Mouse (Mus musculus) spleen, adult 2 months (tissue): ENCODE data around the gene Spata32.

Source experiments
- CTCF ChIP-seq: fragments of 200-500 bp; IDR thresholded peaks from 2 replicates; pipeline ENCODE4 v1.5.1; 2011; ENCODE audit warnings: mild to moderate bottlenecking, inconsistent platforms; ENCODE audit not compliant: insufficient read depth, insufficient read length, insufficient replicate concordance; ENCODE audit errors: extremely low read depth
- POLR2A ChIP-seq: fragments of 200-500 bp; IDR thresholded peaks from 2 replicates; pipeline ENCODE4 v1.6.1; 2011; ENCODE audit warnings: low read depth, low read length, inconsistent platforms

- TF ChIP-seq CTCF (no peak), POLR2A (peak; percentile 26)
Observed at GRCm38 (mm10) chr11:103171703-103172391, 46.4 kb downstream of the Spata32 start.
